Mouse (Mus musculus): ENCODE results near the gene Oosp1. TPM values are rescaled to one million over a fixed set of nuclear protein-coding genes. Genes with fewer than 3 reads are reported as not detected.

Oosp1 gene
- polyA plus RNA-seq (2012; ENCODE audit: insufficient read depth, insufficient read length, missing spikeins): not detected in 2 replicates

DNA sequence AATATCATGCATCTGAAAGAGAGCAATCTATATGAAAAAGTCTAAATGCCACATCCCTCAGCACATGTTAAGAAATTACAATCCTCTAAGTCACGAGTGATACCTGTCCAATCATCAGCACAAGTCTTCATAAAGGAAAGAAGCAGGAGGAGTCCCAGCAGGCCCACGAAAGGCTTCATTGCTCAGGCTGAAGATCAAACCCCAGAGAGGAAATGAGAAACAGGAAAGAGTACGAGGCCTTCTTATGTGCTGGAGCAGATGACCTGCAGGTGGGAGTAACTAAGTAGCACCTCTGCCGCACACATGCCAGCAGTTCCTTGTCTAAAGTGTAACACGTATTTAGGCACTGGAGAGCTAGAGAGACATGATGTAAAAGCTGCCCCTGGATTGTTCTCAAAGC, at the start of gene Oosp1:
Oosp1 (minus strand) TSS at position 312 of the 400 bp plus-strand sequence.
- Histone ChIP-seq H3K4me1 (ENCODE audit: control insufficient read depth, insufficient read depth, insufficient read length, low read length) (no peaks in the 10 kb centered on the region), H3K27ac (replicated peaks; ENCODE audit: low read depth, low read length) (no peak within 1 kb of the TSS), H3K4me3 (ENCODE audit: insufficient read depth, low read depth, low read length) (no peak within 1 kb of the TSS)

DNA sequence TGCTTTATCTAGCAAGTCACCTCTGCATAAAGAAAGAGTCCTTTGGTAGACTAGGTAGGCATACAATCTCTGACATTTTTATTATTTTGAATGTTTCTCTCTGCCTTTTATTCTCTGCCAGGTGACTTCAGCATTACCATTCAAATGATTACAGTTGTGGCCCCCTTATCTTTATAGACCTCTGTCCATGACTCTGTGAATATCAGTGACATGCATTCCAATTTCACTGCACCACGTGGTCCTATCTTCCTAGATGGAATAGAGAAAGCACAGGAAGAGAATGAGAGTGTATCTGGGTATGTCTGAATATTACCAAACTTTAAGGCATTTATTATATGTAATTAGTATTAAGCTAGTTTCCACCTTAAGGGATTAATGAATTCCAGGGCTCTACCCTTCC, 45.5 kb upstream of the Oosp1 start:
- no peak overlapping the region for H3K27ac ChIP-seq (replicated peaks; ENCODE audit: low read depth, low read length)
- H3K4me1 ChIP-seq (ENCODE audit: control insufficient read depth, insufficient read depth, insufficient read length, low read length): no peaks in the 10 kb centered on the region
- H3K4me3 ChIP-seq (ENCODE audit: insufficient read depth, low read depth, low read length): no peak overlapping the region

DNA sequence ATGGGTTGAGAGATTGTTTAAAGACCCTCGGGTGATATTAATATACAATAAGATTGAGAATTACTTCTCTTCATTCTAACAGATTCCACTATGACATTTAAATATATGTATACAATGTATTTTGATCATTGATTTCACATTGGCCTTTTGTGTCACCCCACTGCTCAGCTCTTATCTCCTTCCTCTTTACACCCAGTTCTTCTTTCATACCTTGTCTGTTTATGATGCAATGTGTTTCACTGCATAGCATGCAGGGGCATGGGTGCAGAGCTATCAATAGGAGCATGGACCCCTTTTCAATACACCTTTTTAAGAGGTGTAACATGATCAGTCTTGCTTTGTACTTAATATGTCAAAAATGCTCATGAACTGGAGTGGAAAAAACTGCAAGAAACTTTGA, 39.3 kb upstream of the Oosp1 start:
- no peak overlapping the region for H3K27ac ChIP-seq (replicated peaks; ENCODE audit: low read depth, low read length)
- no peak overlapping the region for H3K4me3 ChIP-seq (ENCODE audit: insufficient read depth, low read depth, low read length)
- no peaks in the 10 kb centered on the region for H3K4me1 ChIP-seq (ENCODE audit: control insufficient read depth, insufficient read depth, insufficient read length, low read length)

DNA sequence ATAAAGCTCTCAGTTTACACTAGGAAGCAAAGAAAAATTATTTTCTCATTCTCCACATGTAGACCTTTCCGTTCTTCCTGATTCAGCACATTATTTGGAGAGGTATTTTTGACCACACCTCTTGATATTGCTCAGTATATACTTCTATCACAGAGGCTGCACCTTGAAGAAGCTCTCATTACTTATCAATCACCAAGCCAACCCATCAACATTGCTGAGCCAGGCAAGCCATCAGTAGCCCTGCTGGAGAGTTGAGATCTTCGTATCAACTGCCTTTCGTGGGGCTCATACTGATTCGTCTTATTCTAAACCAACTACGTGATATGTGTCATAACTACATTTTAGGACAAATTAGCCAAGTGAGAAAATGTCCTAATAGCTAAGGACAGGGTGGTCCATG, 36.4 kb upstream of the Oosp1 start:
- Histone ChIP-seq H3K4me1 (ENCODE audit: control insufficient read depth, insufficient read depth, insufficient read length, low read length) (no peaks in the 10 kb centered on the region), H3K4me3 (ENCODE audit: insufficient read depth, low read depth, low read length) (no peak overlapping the region)

DNA sequence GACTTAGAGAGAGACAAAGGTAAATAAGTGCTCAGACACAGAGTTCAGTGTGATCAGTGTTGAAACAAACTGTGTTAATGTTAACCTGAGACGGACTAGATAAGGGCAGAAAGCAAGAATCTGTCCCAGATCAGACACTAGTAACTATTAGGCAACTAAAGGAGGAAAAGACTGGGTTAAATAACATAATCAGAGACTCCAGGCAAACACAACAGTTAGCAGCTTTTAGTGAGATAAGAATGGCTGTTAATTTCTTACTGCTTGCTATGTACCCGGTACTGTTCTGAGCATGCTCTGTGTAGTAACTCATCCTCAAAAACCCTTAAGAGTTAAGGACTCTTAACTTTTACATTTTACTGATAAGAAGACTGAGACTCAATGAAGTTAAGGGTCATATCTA, 35.0 kb upstream of the Oosp1 start:
- no peak overlapping the region for H3K27ac ChIP-seq (replicated peaks; ENCODE audit: low read depth, low read length)
- H3K4me1 ChIP-seq (ENCODE audit: control insufficient read depth, insufficient read depth, insufficient read length, low read length): no peaks in the 10 kb centered on the region

More for the DNA sequence above, 36.4 kb upstream of the Oosp1 start:
- no peak overlapping the region for H3K27ac ChIP-seq (replicated peaks; ENCODE audit: low read depth, low read length)

DNA sequence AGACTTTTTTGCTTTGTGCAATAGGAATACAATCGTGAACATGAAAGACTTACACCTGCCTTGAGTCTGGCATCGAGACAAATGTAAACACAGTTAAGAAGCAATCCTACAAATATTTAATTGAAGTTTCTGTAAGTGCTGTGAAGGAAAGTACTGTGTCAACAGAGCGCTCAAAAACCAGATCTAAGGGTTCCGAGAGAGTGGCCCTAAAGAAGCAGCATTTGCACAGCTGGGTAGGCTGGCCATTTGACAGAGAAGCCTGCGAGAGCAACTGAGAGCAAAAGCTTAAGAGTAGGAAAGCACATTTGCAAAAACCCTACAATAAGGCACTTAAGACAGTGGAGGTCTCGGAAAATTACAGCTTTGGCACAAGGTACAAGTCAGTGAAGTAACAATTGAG, 33.3 kb upstream of the Oosp1 start:
- H3K4me3 ChIP-seq (ENCODE audit: insufficient read depth, low read depth, low read length): no peak overlapping the region
- H3K4me1 ChIP-seq (ENCODE audit: control insufficient read depth, insufficient read depth, insufficient read length, low read length): no peaks in the 10 kb centered on the region
- no peak overlapping the region for H3K27ac ChIP-seq (replicated peaks; ENCODE audit: low read depth, low read length)

More for the DNA sequence above, 35.0 kb upstream of the Oosp1 start:
- no peak overlapping the region for H3K4me3 ChIP-seq (ENCODE audit: insufficient read depth, low read depth, low read length)

DNA sequence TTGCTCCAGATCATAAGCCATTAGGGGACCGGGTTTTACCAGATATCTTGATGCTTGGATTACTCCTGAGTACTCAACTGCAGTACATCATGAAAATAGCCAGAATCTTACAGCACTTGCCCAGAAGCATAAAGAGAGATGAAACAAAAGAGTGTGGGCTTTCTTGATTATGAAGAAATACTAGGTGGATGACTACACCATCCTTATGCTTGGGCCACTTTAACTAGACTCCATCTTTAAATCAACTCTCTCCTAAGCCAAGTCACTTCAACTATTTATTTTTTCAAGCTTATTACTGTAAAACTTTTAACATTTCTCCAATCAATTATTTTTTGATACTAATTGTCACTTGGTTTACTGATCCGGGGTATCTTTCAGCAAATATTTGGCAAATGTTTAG, 32.9 kb upstream of the Oosp1 start:
- Histone ChIP-seq H3K27ac (replicated peaks; ENCODE audit: low read depth, low read length) (no peak overlapping the region), H3K4me3 (ENCODE audit: insufficient read depth, low read depth, low read length) (no peak overlapping the region), H3K4me1 (ENCODE audit: control insufficient read depth, insufficient read depth, insufficient read length, low read length) (no peaks in the 10 kb centered on the region)

DNA sequence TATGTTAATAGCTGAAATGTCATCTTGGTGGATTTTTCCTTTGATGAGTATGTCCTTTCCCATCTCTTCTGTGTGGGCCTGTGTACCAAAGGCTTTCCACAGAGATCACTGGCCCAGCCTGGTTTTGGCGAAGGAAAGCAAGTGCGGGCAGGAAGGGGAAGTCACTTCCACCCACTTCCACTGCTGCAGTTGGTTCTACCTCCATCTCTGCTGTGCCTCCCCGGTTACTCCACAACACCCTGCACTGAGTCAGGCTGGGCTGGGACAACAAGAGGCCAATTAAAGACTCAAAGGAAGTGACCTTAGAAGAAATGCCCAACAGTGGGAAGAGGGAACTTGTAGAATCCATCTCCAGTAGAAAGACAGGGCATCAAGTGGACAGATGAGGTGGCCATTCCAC, 29.1 kb upstream of the Oosp1 start:
- Histone ChIP-seq H3K4me1 (ENCODE audit: control insufficient read depth, insufficient read depth, insufficient read length, low read length) (no peaks in the 10 kb centered on the region), H3K4me3 (ENCODE audit: insufficient read depth, low read depth, low read length) (no peak overlapping the region), H3K27ac (replicated peaks; ENCODE audit: low read depth, low read length) (no peak overlapping the region)

DNA sequence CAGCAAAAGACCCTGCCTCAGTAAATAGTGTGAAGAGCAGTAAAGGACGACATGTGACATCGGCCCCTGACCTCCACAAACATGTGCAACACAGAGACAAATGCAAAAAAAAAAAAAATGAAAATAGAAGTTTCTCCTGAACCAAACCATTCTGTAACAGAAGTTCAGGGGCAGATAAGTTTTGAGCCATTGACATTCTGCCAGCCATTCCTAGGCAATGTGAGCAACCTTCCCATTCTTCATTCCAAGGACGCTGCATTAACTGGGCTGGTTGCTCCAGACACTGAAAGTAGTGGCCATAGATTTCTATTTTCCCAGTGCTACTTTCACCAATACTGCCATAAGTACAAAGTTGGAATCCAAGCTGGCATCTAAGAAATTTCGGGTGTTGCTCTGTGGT, 21.5 kb upstream of the Oosp1 start:
- no peaks in the 10 kb centered on the region for H3K4me1 ChIP-seq (ENCODE audit: control insufficient read depth, insufficient read depth, insufficient read length, low read length)
- H3K27ac ChIP-seq (replicated peaks; ENCODE audit: low read depth, low read length): no peak overlapping the region
- no peak overlapping the region for H3K4me3 ChIP-seq (ENCODE audit: insufficient read depth, low read depth, low read length)

DNA sequence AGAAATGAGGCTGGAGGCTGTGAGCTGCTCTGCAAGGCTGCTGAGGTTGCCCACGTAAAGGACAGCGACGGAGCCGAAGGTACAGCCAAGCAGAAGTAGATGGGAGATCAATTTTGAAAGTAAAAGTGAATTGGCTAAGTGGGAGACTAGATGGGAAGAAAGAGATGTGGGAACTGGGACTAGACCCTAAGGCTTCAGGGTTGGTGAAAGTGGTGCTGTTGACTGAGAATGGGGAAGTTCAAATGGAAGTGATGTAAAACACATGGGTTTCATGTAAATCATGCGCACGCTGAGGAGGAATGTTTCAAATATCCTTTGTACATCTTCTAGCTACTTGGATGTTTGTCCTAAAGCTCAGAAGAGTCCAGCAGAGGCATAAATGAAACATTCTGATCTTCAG, 7.4 kb upstream of the Oosp1 start:
- no peaks in the 10 kb centered on the region for H3K4me1 ChIP-seq (ENCODE audit: control insufficient read depth, insufficient read depth, insufficient read length, low read length)
- H3K4me3 ChIP-seq (ENCODE audit: insufficient read depth, low read depth, low read length): no peak overlapping the region
- H3K27ac ChIP-seq (replicated peaks; ENCODE audit: low read depth, low read length): no peak overlapping the region

DNA sequence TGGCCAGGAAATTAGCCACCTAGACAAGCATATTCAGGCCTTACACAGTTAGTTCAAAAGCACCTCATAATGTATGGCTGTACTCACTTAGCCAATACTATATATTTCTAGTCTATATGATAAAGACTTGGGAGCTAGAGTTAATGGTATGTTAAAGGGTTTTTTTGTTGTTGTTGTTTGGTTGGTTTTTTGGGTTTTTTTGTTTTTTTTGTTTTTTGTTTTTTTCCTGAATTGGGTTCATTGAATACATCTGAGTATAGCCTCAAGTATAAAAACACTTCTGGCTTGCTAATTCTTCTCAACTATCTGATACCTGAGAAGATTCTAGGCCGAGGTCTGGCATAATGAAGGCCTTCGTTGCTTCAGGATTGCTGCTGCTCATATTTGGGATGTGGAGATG, 5.8 kb upstream of the Oosp1 start, which contains the start of gene Oosp3:
Oosp3 (plus strand) TSS at position 301 of the 400 bp plus-strand sequence.
- Histone ChIP-seq H3K27ac (replicated peaks; ENCODE audit: low read depth, low read length) (no peak within 1 kb of the TSS), H3K4me3 (ENCODE audit: insufficient read depth, low read depth, low read length) (no peak within 1 kb of the TSS), H3K4me1 (ENCODE audit: control insufficient read depth, insufficient read depth, insufficient read length, low read length) (no peaks in the 10 kb centered on the region)

DNA sequence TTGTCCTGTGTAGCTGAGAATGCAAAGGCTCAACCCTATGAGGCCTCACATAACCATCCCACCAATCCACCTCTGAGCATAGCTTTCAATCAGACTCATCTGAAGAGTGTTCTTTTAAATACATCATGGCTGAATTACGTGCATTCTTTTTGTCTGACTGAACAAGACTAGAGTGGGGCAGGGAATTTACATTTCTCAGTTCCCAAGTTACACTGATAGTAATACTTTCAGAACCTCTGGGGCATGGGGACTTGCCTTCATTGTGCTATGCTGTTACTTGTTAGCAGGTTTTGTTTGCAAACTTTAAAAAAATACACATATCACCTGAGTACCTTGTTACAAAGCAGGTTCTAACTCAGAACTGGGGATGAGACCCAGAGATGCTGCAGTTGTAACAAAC, 504 bp upstream of the Oosp1 start:
- Histone ChIP-seq H3K4me1 (ENCODE audit: control insufficient read depth, insufficient read depth, insufficient read length, low read length) (no peaks in the 10 kb centered on the region), H3K27ac (replicated peaks; ENCODE audit: low read depth, low read length) (no peak overlapping the region), H3K4me3 (ENCODE audit: insufficient read depth, low read depth, low read length) (no peak overlapping the region)

DNA sequence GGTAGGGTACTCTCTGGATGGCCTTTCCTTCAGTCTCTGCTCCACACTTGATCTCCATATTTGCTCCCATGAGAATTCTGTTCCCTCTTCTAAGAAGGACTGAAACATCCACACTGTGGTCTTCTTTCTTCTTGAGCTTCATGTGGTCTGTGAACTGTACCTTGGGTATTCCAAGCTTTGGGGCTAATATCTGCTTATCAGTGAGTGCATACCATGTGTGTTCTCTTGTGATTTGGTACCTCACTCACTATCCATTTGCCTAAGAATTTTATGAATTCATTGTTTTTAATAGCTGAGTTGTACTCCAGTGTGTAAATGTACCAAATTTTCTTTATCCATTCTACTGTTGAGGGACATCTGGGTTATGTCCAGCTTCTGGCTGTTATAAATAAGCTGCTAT, 29.4 kb downstream of the Oosp1 start:
- no peak overlapping the region for H3K4me3 ChIP-seq (ENCODE audit: insufficient read depth, low read depth, low read length)
- H3K27ac ChIP-seq (replicated peaks; ENCODE audit: low read depth, low read length): no peak overlapping the region
- no peaks in the 10 kb centered on the region for H3K4me1 ChIP-seq (ENCODE audit: control insufficient read depth, insufficient read depth, insufficient read length, low read length)

DNA sequence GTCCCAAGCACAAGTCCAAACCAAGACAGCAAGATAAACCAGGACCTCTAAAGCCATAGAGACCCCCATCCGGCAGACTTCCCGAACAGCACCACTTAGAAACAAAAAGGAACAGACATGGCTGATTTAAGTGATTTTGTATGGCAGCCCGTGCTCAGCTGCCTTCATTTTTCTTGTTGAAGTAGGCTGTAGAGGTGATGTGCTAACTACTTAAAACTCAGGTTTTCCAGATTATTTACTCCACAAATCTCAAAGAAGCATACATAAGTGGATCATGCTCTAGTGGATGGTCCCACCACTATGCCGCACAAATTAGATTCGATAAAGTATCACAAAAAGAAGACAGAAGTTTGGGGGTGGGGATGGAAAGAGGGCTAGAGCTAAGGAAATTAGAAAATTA, 30.5 kb downstream of the Oosp1 start, which contains the start of gene Oosp2:
Oosp2 (minus strand) TSS at position 101 of the 400 bp plus-strand sequence.
- Histone ChIP-seq H3K27ac (replicated peaks; ENCODE audit: low read depth, low read length) (no peak within 1 kb of the TSS), H3K4me3 (ENCODE audit: insufficient read depth, low read depth, low read length) (no peak within 1 kb of the TSS), H3K4me1 (ENCODE audit: control insufficient read depth, insufficient read depth, insufficient read length, low read length) (no peaks in the 10 kb centered on the region)

DNA sequence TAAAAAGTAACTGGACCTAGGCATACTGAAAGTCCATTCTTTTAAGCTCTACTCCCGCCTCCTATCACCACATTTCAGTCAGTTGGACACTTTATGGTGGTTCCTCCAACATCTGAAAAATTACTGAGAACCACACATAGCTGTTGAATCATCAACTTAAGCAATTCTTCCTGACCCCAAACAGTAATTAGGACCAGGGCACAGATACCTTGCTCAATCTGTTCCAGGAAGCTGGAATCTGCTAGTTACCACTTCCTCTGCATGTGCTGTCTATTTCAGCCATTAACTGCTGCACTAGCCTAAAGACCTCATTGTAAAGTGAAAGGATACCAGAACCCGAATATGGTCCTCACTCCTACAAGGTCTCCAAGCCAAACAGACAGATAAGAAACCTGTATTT, 31.8 kb downstream of the Oosp1 start:
- no peak overlapping the region for H3K27ac ChIP-seq (replicated peaks; ENCODE audit: low read depth, low read length)
- no peaks in the 10 kb centered on the region for H3K4me1 ChIP-seq (ENCODE audit: control insufficient read depth, insufficient read depth, insufficient read length, low read length)
- no peak overlapping the region for H3K4me3 ChIP-seq (ENCODE audit: insufficient read depth, low read depth, low read length)

DNA sequence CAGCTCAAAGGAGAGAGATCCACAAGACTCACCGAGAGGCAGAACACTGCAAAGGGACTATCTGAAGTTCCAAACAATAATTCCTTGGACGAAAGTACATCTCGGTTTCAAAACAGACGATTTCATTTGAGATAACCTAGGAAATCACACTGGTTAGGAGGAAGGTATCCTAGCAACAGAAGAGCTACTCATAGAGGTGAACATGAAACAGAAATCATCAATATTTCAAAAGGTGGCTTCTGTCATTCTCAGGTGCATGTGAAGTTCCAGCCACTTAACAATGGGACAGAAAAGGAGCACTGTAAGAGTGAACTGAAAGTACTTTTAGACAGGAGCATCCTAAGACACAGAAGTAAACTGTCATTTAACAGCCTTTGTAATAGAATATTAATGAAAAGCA, 41.4 kb downstream of the Oosp1 start:
- Histone ChIP-seq H3K27ac (replicated peaks; ENCODE audit: low read depth, low read length) (no peak overlapping the region), H3K4me1 (ENCODE audit: control insufficient read depth, insufficient read depth, insufficient read length, low read length) (no peaks in the 10 kb centered on the region), H3K4me3 (ENCODE audit: insufficient read depth, low read depth, low read length) (no peak overlapping the region)

DNA sequence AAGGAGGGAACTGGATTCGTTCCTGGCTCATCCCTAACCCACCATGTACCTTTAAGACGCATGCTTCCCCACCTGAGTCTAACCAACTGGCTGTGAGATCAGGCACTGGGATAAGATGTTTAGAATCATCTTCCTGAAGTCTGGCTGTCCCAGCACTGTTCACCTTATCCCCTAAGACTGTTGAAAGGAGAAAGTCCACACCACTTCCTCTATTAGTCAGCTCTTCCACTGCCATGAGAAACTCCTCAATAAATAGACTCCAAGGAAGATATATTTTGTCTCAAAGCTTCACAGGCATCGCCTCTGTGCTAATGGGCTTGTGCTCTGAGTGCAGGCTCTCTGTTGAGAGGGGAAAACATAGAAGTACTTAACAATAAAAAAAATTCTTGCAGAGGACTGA, 44.8 kb downstream of the Oosp1 start:
- no peak overlapping the region for H3K27ac ChIP-seq (replicated peaks; ENCODE audit: low read depth, low read length)
- H3K4me1 ChIP-seq (ENCODE audit: control insufficient read depth, insufficient read depth, insufficient read length, low read length): no peaks in the 10 kb centered on the region
- no peak overlapping the region for H3K4me3 ChIP-seq (ENCODE audit: insufficient read depth, low read depth, low read length)
